ENCODE assay signal across 8 mouse cellular contexts in the genomic region with DNA sequence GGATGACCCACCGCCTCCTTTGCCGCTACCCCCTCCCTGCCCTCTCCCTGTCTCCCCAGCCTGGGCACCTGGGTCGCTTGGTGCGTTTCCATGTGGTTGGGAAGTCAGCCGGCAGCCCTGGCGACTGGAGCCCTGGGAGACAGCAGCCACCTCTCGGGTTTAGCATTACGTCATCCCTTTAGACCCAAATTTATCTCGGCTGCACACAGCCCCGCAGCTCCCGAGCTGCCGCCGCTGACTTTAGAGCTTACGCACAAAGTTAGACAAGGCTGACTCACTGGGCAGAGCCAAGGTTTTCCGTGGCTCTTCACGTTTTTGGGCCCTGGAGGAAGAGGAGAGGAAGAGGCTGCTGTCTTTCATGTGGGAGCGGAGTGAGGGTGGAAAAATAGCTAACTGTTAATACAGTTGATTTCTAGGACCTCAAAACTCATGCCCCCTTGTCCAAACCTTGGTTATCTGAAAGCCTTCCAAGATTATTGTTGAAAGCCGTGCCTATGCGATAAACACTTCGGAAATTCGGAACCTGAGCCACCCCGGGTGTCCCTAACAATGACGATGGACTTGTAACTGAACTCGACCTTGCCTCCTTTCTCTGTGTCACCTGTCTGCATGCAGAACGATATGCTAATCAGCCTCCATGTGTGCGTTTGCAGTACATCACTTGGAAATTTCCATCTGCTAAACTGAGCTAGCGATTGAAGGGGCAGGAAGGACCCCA. TPM values are rescaled to one million over a fixed set of nuclear protein-coding genes. Genes with fewer than 3 reads are reported as not detected.
DNase-seq lines count a peak whose midpoint lies in the region; ATAC-seq and TF ChIP-seq lines count a peak whose summit lies in the region.

No protein-coding gene starts in this region.

- H3K4me3 ChIP-seq in forebrain, embryonic 11.5 days (ENCODE audit: low read depth, low read length) = peak overlapping the region; percentile 12
- peak overlapping the region; percentile 53 for H3K4me3 ChIP-seq in heart, embryonic 16.5 days (ENCODE audit: low read length)
- peak overlapping the region; percentile 65 for H3K4me3 ChIP-seq in lung, adult 2 months (replicated peaks; ENCODE audit: extremely low read depth, low read depth, low read length)

- H3K9me3 ChIP-seq in forebrain, embryonic 11.5 days (ENCODE audit: control insufficient read depth, low read length) = no peaks in the 10 kb centered on the region
- no peaks in the 10 kb centered on the region for H3K9me3 ChIP-seq in heart, embryonic 16.5 days (replicated peaks; ENCODE audit: control insufficient read depth, low read length)

- no peak for TF ChIP-seq CTCF in lung, adult 2 months (IDR thresholded peaks at IDR 0.05; ENCODE audit: insufficient read depth, low read length)

- TF ChIP-seq POLR2A in lung, adult 2 months (IDR thresholded peaks at IDR 0.05; ENCODE audit: borderline replicate concordance, extremely low read depth, low read depth, low read length) = 0 out of 2 replicates have a peak, but pooled peaks have one; percentile 13

- peak overlapping the region; percentile 43 for H3K4me2 ChIP-seq in forebrain, embryonic 11.5 days (ENCODE audit: low read depth, low read length, severe bottlenecking)
- peak overlapping the region; percentile 82 for H3K4me2 ChIP-seq in heart, embryonic 16.5 days (ENCODE audit: low read depth, low read length)

- H3K27me3 ChIP-seq in forebrain, embryonic 11.5 days (ENCODE audit: control insufficient read depth, insufficient read depth, low read length) = no peaks in the 10 kb centered on the region
- no peaks in the 10 kb centered on the region for H3K27me3 ChIP-seq in heart, embryonic 16.5 days (ENCODE audit: control insufficient read depth, insufficient read depth, low read length)

- H3K27ac ChIP-seq in forebrain, embryonic 11.5 days (ENCODE audit: low read depth, low read length) = no peak overlapping the region
- peak overlapping the region; percentile 81 for H3K27ac ChIP-seq in heart, embryonic 16.5 days (ENCODE audit: low read length)

- peak; percentile 86 for DNase-seq in MN1 (ENCODE audit: low spot score)
- DNase-seq in c-Kit-positive CD71-positive TER-119-negative erythroid progenitor cells, embryonic 14.5 days (ENCODE audit: low read depth) = peak; percentile 81
- DNase-seq in forebrain, embryonic 11.5 days (ENCODE audit: low spot score) = peak; percentile 70
- DNase-seq in layer of hippocampus, adult 8-10 months (ENCODE audit: low spot score in 2 of 2) = peak; percentile 73 to 77
- DNase-seq in lung, adult 2 months = peak; percentile 39
- DNase-seq in retina, adult 2 months (ENCODE audit: low read depth, low spot score) = peak; percentile 53

- no peak for ATAC-seq in forebrain, embryonic 11.5 days (replicated peaks; ENCODE audit: low FRiP score)
- no peak; the same call in 1 of the 2 replicates for ATAC-seq in heart, embryonic 16.5 days (replicated peaks; ENCODE audit: extremely low read depth, insufficient read depth, low FRiP score)
- ATAC-seq in activated CD4-positive, CD25-positive, alpha-beta regulatory T cell, adult 4 months = no peak

- H3K9ac ChIP-seq in forebrain, embryonic 11.5 days (ENCODE audit: low read length) = peak overlapping the region; percentile 51
- H3K9ac ChIP-seq in heart, embryonic 16.5 days (ENCODE audit: low read length) = peak overlapping the region; percentile 69

- no peaks in the 10 kb centered on the region for H3K36me3 ChIP-seq in forebrain, embryonic 11.5 days (ENCODE audit: control insufficient read depth, insufficient read depth, low read length)
- no peaks in the 10 kb centered on the region for H3K36me3 ChIP-seq in heart, embryonic 16.5 days (ENCODE audit: control insufficient read depth, insufficient read depth)

- peaks cover 13% of the 10 kb centered on the region for H3K4me1 ChIP-seq in forebrain, embryonic 11.5 days (replicated peaks; ENCODE audit: control insufficient read depth, insufficient read depth, low read length)
- peaks cover 20% of the 10 kb centered on the region for H3K4me1 ChIP-seq in heart, embryonic 16.5 days (ENCODE audit: control insufficient read depth, insufficient read depth, low read length)
- peaks cover 14% of the 10 kb centered on the region for H3K4me1 ChIP-seq in lung, adult 2 months (ENCODE audit: control insufficient read depth, insufficient read depth, low read length)

- WGBS in forebrain, embryonic 11.5 days = 11% methylated on average over 27 of the region's 27 CpGs
- WGBS in heart, embryonic 16.5 days = 6% methylated on average over 27 of the region's 27 CpGs
- 18% methylated on average over 27 of the region's 27 CpGs for WGBS in lung, adult 2 months

RNA-seq across cellular contexts. Expression of a gene that starts 15.4 kb away (rescaled TPM):
- 49.8 TPM in 2 replicates for polyA plus RNA-seq in forebrain, embryonic 11.5 days (2014; fragmentation: Nextera tagmentation; extraction: Ambion mirVana)
- 28.7 and 40.7 TPM in 2 replicates for polyA plus RNA-seq in heart, embryonic 16.5 days (2015; fragmentation: Nextera tagmentation; extraction: Ambion mirVana)
- total RNA-seq in layer of hippocampus, adult 8-10 months (2022) = 10 to 100 TPM; 57.8 to 73.4 (median 65.8) TPM
- polyA plus RNA-seq in lung, adult 2 months (2012; rRNA removed) = 17.0 and 21.5 TPM in 2 replicates
- polyA plus RNA-seq in activated CD4-positive, CD25-positive, alpha-beta regulatory T cell, adult 4 months (2017; shearing (Covaris generic)) = 1 to 10 TPM; 4.7 to 4.9 TPM

RNA-seq across cellular contexts. Expression of a gene that starts 45.8 kb away (rescaled TPM):
- not detected in 2 replicates for polyA plus RNA-seq in forebrain, embryonic 11.5 days (2014; fragmentation: Nextera tagmentation; extraction: Ambion mirVana)
- 3.5 TPM in 1 of 2 replicates, not detected in the other for polyA plus RNA-seq in heart, embryonic 16.5 days (2015; fragmentation: Nextera tagmentation; extraction: Ambion mirVana)
- not detected for total RNA-seq in layer of hippocampus, adult 8-10 months (2022)
- polyA plus RNA-seq in lung, adult 2 months (2012; rRNA removed) = not detected in 2 replicates
- polyA plus RNA-seq in activated CD4-positive, CD25-positive, alpha-beta regulatory T cell, adult 4 months (2017; shearing (Covaris generic)) = not detected

Comparison
In these comparisons a context has a peak if more than half of its experiments do, and no peak if none do; other contexts are left out.
1. H3K4me3 ChIP-seq: peak in every context shown above with its lines; median percentile 65 in lung, adult 2 months; 53 in heart, embryonic 16.5 days; 12 in forebrain, embryonic 11.5 days.